17 mouse cellular contexts compared by ENCODE assay signal in the genomic region with DNA sequence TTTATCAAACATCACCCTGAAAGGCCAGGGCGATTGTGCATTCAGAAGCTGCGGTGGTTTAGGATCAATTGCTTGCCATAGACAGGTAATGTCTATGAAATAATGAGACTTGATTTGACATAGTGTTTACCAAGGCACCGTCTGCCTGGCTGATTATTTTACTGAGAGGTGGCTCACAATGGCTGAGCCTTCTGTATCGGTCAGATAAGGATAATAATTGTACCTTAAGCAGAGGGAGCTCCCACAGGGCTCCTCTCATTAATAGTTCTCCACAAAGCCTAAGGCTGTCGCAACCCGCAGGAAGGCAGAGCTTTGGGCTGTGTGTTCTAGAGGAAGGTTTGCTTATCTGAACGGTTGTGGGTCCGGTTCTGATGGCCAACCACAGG. TPM values are rescaled to one million over a fixed set of nuclear protein-coding genes. Genes with fewer than 3 reads are reported as not detected.
DNase-seq lines count a peak whose midpoint lies in the region; ATAC-seq and TF ChIP-seq lines count a peak whose summit lies in the region.
"Had no signal": no experiment of that assay in that cellular context is flagged by ENCODE, and none has a peak within 500 bp of the region (broad histone marks: within the 10 kb centered on the region; RNA-seq: fewer than 3 reads in every experiment).

No protein-coding gene starts in this region.

- no peak for ATAC-seq in embryonic facial prominence, embryonic 14.5 days (ENCODE audit: low read depth)
- peak; percentile 74; the same call in 1 of the 2 replicates for ATAC-seq in midbrain, embryonic 13.5 days
- ATAC-seq in granulocyte monocyte progenitor cell, adult 5-6 weeks (replicated peaks; ENCODE audit: poor library complexity, severe bottlenecking) = no peak

- H3K9ac ChIP-seq in embryonic facial prominence, embryonic 14.5 days (ENCODE audit: low read depth, low read length) = no peak overlapping the region
- 0 out of 2 replicates have a peak overlapping the region, but pooled peaks have one; percentile 16 for H3K9ac ChIP-seq in midbrain, embryonic 13.5 days (replicated peaks)
- H3K9ac ChIP-seq: liver, embryonic 13.5 days had no signal

- H3K4me2 ChIP-seq in embryonic facial prominence, embryonic 14.5 days (ENCODE audit: low read depth, low read length) = peak overlapping the region; percentile 55; the same call in 1 of the 2 replicates
- peak overlapping the region; percentile 43 for H3K4me2 ChIP-seq in midbrain, embryonic 13.5 days (replicated peaks)
- H3K4me2 ChIP-seq: liver, embryonic 13.5 days had no signal

- 0 out of 2 replicates have a peak, but pooled peaks cover 8% of the 10 kb centered on the region for H3K4me1 ChIP-seq in embryonic facial prominence, embryonic 14.5 days (ENCODE audit: control insufficient read depth, insufficient read depth, low read length)
- H3K4me1 ChIP-seq in hindbrain, embryonic 10.5 days (replicated peaks) = peaks cover 51% of the 10 kb centered on the region
- peaks cover 41% of the 10 kb centered on the region for H3K4me1 ChIP-seq in midbrain, embryonic 13.5 days (replicated peaks)
- H3K4me1 ChIP-seq: liver, embryonic 13.5 days had no signal

- no peaks in the 10 kb centered on the region for H3K36me3 ChIP-seq in embryonic facial prominence, embryonic 14.5 days (ENCODE audit: control insufficient read depth, insufficient read depth, low read length)
- no peaks in the 10 kb centered on the region for H3K36me3 ChIP-seq in hindbrain, embryonic 10.5 days
- no peaks in the 10 kb centered on the region for H3K36me3 ChIP-seq in midbrain, embryonic 13.5 days
- H3K36me3 ChIP-seq: liver, embryonic 13.5 days had no signal

- DNase-seq in brain, embryonic 14.5 days (ENCODE audit: low read depth) = peak; percentile 78
- no peak for DNase-seq in embryonic facial prominence, embryonic 14.5 days (ENCODE audit: low spot score)
- DNase-seq in hindbrain, embryonic 10.5 days (ENCODE audit: low spot score) = no peak
- no peak for DNase-seq in T-cell, adult 2 months (ENCODE audit: low spot score)
- DNase-seq in natural killer cell, adult 2 months (ENCODE audit: low spot score in 2 of 2) = no peak
- DNase-seq in thymus, postnatal 10 days (ENCODE audit: low spot score in 2 of 2) = no peak
- DNase-seq: cerebellum, adult 2 months; embryo, embryonic 11 days; heart, adult 18-20 months; heart, postnatal 36 days; kidney, adult 2 months; kidney, postnatal 4 days; liver, embryonic 13.5 days; lung, postnatal 10 days had no signal

- TF ChIP-seq POLR2A in brain, embryonic 14.5 days (IDR thresholded peaks at IDR 0.05; ENCODE audit: borderline replicate concordance, extremely low read depth, insufficient read depth, insufficient read length, poor library complexity, severe bottlenecking) = no peak

- TF ChIP-seq CTCF in brain, embryonic 14.5 days (IDR thresholded peaks at IDR 0.05; ENCODE audit: borderline replicate concordance, extremely low read depth, insufficient read depth, insufficient read length) = no peak

- no peak overlapping the region for H3K27ac ChIP-seq in embryonic facial prominence, embryonic 14.5 days (replicated peaks; ENCODE audit: low read depth, low read length)
- peak overlapping the region; percentile 88 for H3K27ac ChIP-seq in hindbrain, embryonic 10.5 days
- H3K27ac ChIP-seq in midbrain, embryonic 13.5 days = peak overlapping the region; percentile 86
- H3K27ac ChIP-seq: liver, embryonic 13.5 days had no signal

- H3K9me3 ChIP-seq in embryonic facial prominence, embryonic 14.5 days (ENCODE audit: control insufficient read depth, low read length) = no peaks in the 10 kb centered on the region
- no peaks in the 10 kb centered on the region for H3K9me3 ChIP-seq in hindbrain, embryonic 10.5 days
- H3K9me3 ChIP-seq in midbrain, embryonic 13.5 days = no peaks in the 10 kb centered on the region

- no peaks in the 10 kb centered on the region for H3K27me3 ChIP-seq in embryonic facial prominence, embryonic 14.5 days (replicated peaks; ENCODE audit: control insufficient read depth, insufficient read depth, low read length)
- no peaks in the 10 kb centered on the region for H3K27me3 ChIP-seq in hindbrain, embryonic 10.5 days (ENCODE audit: insufficient read depth, poor library complexity, severe bottlenecking)
- H3K27me3 ChIP-seq in midbrain, embryonic 13.5 days = no peaks in the 10 kb centered on the region
- H3K27me3 ChIP-seq: CH12.LX; liver, embryonic 13.5 days had no signal

- no peak overlapping the region for H3K4me3 ChIP-seq in embryonic facial prominence, embryonic 14.5 days (ENCODE audit: low read depth, low read length)
- H3K4me3 ChIP-seq in hindbrain, embryonic 10.5 days = peak overlapping the region; percentile 38
- no peak overlapping the region for H3K4me3 ChIP-seq in midbrain, embryonic 13.5 days (replicated peaks)
- H3K4me3 ChIP-seq: liver, embryonic 13.5 days had no signal

- WGBS in embryonic facial prominence, embryonic 14.5 days = 50% methylated on average over 8 of the region's 8 CpGs
- WGBS in hindbrain, embryonic 10.5 days = 34% methylated on average over 8 of the region's 8 CpGs
- WGBS in midbrain, embryonic 13.5 days = 13% methylated on average over 8 of the region's 8 CpGs

RNA-seq across cellular contexts. Expression of a gene that starts 41.3 kb away (rescaled TPM):
- polyA plus RNA-seq in brain, embryonic 14.5 days (2012; rRNA removed) = 30.6 and 35.0 TPM in 2 replicates
- polyA plus RNA-seq in embryonic facial prominence, embryonic 14.5 days (2014; fragmentation: Nextera tagmentation; extraction: Ambion mirVana) = 16.8 and 18.6 TPM in 2 replicates
- polyA plus RNA-seq in hindbrain, embryonic 10.5 days (2016; fragmentation: Nextera tagmentation; extraction: Ambion mirVana) = 8.5 and 12.7 TPM in 2 replicates
- polyA plus RNA-seq in midbrain, embryonic 13.5 days (2015; fragmentation: Nextera tagmentation; extraction: Ambion mirVana) = 41.1 and 42.7 TPM in 2 replicates
- not detected in 2 replicates for total RNA-seq in granulocyte monocyte progenitor cell, adult 5-6 weeks (2014; fragmentation: Nextera tagmentation)
- total RNA-seq in granulocyte monocyte progenitor cell, adult 5-6 weeks (2017) = not detected in 2 replicates
- total RNA-seq: CH12.LX had no signal
